Mouse (Mus musculus) c-Kit-positive CD71-positive TER-119-positive erythroid progenitor cells, embryonic 14.5 days (primary cell): ENCODE measurements around the gene Rgs14.

Experiments used
- DNase-seq: peaks from one replicate; pipeline ENCODE4 v3.0.0-alpha.2; 2013; ENCODE audit warnings: low spot score

Rgs14 gene

GRCm38 (mm10) chr13:55346745-55347144 lies 22.8 kb upstream of the Rgs14 start:
- DNase-seq = no peak

GRCm38 (mm10) chr13:55361145-55361544 lies 8.4 kb upstream of the Rgs14 start:
- DNase-seq = no peak

GRCm38 (mm10) chr13:55361974-55362452 lies 7.5 kb upstream of the Rgs14 start:
- DNase-seq = peak; percentile 22

- DNase-seq = peak; percentile 93
These were observed 7.0 kb upstream of the Rgs14 start, which contains the start of gene Lman2 for GRCm38 (mm10) chr13:55362453-55363060. TSS of gene Lman2 (minus strand) at chr13:55362783.

- DNase-seq = no peak
These were observed 1.1 kb upstream of the Rgs14 start for GRCm38 (mm10) chr13:55368401-55368800.

- DNase-seq = no peak
These were observed 702 bp downstream of the Rgs14 start for GRCm38 (mm10) chr13:55370234-55370633.

- DNase-seq = no peak
These were observed 1.6 kb downstream of the Rgs14 start for GRCm38 (mm10) chr13:55371007-55371681.

DNA sequence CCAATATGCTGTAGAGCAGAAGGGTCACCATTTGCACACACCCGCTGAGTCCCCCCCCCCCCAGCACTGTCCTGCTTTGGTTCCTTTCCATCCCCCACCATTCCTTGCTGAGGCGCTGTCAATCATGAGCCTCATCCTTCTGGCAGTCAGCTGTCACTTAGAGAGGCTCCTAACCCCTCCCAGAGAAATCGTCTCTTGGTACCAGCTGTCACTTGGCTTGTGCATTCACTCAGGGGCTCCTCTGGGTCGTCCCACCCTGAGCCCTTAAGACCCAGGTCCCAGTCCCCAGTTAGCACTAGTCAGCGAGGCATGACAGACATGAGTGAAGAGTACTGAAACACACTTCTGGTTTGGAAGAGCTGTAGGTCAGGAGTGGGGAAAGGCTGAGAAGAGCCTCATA lies 2.2 kb downstream of the Rgs14 start:
- DNase-seq = no peak

DNA sequence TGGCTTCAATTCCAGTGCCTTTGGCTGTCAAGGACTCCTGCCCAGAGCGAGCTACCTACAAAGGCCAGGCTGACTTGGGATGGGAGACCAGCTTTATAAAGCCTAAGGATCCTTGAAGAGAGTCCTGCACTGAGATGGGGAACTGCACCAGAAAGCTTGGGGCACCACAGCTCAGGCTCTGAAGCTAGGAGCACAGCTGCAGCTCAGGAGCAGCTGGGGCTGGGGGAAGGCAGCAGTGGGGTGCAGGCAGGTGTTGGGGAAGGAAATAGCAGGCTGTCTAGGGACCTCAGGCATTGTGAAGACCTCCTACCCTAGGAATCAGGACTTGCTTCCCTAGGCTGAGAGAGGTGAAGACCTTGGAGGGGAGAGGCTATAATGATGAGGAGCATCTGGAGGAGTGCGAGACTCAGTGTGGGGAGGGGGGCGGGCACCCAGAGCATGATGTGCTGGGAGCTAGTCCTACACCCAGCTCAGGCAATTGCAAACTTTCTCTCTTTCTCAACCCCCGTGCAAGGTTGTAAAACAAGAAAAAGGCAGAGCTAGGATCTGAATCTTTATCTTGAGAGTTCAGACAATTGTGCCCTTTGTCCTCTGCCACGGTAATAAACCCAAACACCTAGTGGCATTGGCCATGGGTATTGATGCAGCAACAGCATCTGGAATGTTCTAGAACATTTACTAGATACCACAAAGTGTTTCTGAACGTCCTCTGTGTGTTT lies 4.8 kb downstream of the Rgs14 start:
- no peak for DNase-seq

GRCm38 (mm10) chr13:55375877-55376276 lies 6.3 kb downstream of the Rgs14 start:
- no peak for DNase-seq

- no peak for DNase-seq
These were observed 9.5 kb downstream of the Rgs14 start for GRCm38 (mm10) chr13:55378907-55379580.

- DNase-seq = no peak
These were observed 12.3 kb downstream of the Rgs14 start for GRCm38 (mm10) chr13:55381790-55382189.

DNA sequence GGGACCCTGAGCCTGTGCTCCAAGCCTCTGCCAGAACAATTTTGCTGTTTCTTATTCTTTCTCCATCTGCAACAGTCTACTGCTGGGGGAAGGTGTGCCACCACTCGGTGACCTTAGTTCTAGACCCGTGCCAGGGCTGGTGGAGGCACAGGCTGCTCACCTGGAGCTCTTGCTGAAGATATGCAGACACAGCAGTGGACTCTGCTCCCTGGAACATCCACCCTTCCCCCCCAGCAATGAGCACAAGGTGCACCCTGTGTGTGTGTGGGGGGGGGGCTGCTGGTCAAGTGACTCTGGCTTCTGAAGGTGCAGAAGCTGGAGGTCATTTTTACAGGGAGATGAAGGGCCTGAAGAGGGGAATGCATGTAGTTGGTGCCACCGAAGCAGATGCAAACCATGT lies 21.1 kb downstream of the Rgs14 start:
- DNase-seq = no peak

GRCm38 (mm10) chr13:55391626-55392029 lies 22.1 kb downstream of the Rgs14 start:
- no peak for DNase-seq

DNA sequence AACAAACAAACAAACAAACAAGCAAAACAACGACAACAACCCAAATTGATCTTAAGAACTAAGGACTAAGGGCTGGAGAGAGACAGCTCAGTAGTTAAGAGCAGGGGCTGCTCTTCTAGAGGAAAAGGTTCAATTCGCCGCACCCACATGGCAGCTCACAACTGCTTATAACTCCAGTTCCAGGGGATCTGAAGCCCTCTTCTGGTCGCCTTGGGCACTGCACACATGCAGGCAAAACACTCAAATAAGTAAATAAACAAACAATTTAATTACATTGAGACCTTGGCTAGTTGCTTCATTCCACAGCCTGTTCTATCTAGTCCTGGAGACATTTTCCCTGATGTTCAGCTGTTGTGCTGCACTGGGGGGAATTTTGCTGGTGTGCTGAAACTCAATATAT lies 23.4 kb downstream of the Rgs14 start:
- DNase-seq = no peak

DNA sequence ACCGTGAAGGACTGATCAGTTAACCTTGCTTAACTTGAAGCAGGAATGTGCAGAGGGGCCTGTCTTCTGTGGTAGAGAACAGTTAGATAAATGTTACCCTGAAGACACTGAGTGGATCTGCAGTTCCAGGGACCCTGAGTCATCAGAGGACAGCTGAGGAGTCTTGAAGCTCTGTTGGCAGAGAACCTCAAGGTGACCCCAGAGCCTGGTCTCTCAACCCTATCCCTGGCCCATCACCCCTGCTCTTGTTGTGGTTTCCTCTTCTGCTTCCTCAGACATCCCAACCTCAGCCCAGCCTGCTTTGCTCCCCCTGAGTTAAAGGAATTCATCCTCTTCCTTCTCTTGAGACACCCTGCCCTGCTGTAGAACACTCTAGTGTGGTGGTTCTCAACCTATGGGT lies 28.6 kb downstream of the Rgs14 start, which contains the start of gene Slc34a1:
TSS of gene Slc34a1 (plus strand) at position 100 of the 400 bp plus-strand sequence.
- DNase-seq = no peak

DNA sequence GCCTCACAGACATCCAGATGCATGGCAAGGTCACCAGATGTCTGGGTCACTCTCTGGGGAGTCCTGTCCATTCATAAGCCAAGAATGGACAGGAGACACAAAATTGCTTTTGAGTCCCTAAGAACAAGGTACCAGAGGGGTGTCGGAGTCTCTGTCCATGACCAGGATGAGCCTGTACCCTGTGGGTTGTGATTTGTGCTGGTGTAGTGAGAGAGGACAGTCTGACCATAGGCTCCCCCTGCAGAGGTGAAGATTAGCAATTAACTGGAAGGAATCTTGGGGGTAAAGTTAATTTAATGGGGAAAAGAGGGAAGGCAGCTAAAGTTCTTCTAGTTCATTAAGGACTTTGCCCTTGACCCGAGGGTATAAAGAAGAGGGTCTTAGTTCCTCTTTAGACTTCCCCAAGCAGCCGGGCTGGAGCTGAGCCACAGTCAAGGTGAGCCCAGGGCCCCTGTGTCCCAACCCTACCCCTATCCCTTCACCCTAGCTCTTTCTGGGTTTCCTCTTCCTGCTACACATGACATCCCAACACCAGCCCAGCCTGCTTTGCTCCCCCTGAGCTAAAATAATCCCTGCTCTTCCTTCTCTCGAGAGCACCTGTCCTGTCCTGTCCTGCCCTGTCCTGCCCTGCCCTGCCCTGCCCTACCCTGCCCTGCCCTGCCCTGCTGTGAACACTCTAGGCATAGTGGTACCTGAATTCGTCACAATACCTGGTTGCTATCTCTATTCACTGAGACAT lies 29.9 kb downstream of the Rgs14 start:
- DNase-seq = no peak

GRCm38 (mm10) chr13:55400039-55400346 lies 30.5 kb downstream of the Rgs14 start:
- DNase-seq = no peak

DNA sequence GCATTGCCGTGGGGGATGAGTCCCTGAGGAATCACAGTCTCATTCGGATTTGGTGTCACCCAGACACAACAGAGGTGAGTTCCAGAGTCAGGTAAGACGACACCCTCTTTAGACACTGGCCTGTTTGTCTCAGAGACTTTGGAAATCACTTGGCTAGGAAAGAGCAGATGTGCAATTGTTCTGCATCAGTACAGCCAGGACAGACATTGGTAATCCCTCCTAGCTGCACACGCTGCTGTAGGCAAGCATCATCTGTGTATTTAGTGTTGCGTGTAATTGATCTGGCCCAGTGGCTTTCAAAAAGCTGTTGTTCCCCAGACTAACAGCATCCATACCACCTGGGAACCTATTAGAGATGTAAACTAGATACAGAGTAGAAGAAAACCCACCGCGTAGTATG lies 33.7 kb downstream of the Rgs14 start:
- no peak for DNase-seq

DNA sequence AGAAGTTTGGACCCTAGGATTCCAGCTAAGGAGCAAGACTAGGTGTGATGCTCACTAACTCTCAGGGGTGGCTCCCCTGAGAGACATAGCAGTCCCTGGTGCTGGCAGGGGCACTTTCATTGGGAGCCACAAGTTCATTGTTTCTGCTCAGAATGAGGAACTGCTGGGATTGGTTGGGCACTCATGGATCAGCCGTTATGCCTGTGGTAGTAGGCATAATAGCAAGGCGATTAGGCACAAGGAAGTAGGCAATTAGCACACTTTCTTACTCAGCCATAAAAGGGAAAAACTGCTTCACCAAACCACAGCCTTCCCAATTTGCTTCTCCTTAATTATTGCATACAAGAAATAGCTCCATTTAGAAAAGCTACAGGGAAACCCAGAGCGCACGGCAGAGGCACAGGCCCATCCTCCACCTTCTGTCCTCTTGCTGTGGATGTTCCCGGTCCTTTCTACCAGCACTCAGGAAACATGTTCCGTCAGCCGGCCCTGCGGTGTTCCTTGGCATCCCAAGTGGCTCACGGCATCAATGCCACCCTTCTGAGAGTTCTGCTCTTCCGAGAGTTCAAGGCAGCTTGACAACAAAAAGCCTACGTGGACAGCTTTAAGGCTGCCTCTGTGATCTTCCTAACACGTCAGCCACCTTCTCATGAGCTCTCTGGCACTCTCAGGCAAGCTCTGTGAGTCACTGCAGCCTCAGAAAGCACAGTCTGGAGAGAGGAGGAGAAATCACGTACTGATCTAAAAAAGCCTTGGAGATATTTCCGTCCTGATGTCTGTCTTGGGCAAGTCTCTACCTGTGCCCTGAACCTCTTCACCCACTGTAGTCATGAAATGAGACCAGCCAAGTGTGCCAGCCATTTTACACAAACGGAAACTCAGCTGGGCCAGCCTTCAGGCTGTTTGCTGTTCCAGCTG lies 34.7 kb downstream of the Rgs14 start:
- DNase-seq = no peak
